Mouse (Mus musculus) forebrain, embryonic 12.5 days (tissue): ENCODE measurements around the gene Nos1ap. TPM values are rescaled to one million over a fixed set of nuclear protein-coding genes. Genes with fewer than 3 reads are reported as not detected.

ENCODE experiments used
- ATAC-seq: fragments of 200-750 bp; cut with Nextera tagmentation; 2 replicates; pipeline ENCODE4 v1.8.0; 2017; ENCODE audit warnings: moderate TSS enrichment; ENCODE audit not compliant: low FRiP score
- H3K27ac ChIP-seq: fragments of 300-500 bp; sonication (generic); 2 replicates; pipeline ENCODE4 v1.5.1; 2016; ENCODE audit warnings: mild to moderate bottlenecking
- H3K27me3 ChIP-seq: fragments of 300-500 bp; sonication (generic); 2 replicates; pipeline ENCODE4 v1.6.1; 2016; ENCODE audit warnings: mild to moderate bottlenecking
- H3K36me3 ChIP-seq: fragments of 300-500 bp; sonication (generic); replicated peaks from 2 replicates; pipeline ENCODE4 v1.6.1; 2016; ENCODE audit warnings: mild to moderate bottlenecking
- H3K4me1 ChIP-seq: fragments of 300-500 bp; sonication (generic); 2 replicates; pipeline ENCODE4 v1.6.1; 2016
- H3K4me2 ChIP-seq: fragments of 300-500 bp; sonication (generic); 2 replicates; pipeline ENCODE4 v1.6.1; 2016; ENCODE audit warnings: mild to moderate bottlenecking, moderate library complexity
- H3K4me3 ChIP-seq: fragments of 300-500 bp; sonication (generic); replicated peaks from 2 replicates; pipeline ENCODE4 v1.5.1; 2016; ENCODE audit warnings: mild to moderate bottlenecking
- H3K9ac ChIP-seq: fragments of 300-500 bp; sonication (generic); 2 replicates; pipeline ENCODE4 v1.6.1; 2016; ENCODE audit warnings: mild to moderate bottlenecking
- H3K9me3 ChIP-seq: fragments of 300-500 bp; sonication (generic); 2 replicates; pipeline ENCODE4 v1.6.1; 2016
- WGBS: fragments of 180-500 bp; shearing (Covaris S2); methylation state at CpG from one replicate; pipeline ENCODE4 v1.1.7; 2016; 5-methylcytosine and 5-hydroxymethylcytosine counted together
- polyA plus RNA-seq: library from polyadenylated mRNA; unstranded; fragments of >200 nt; fragmentation: Nextera tagmentation; extraction: Ambion mirVana; gene quantifications from 2 replicates; pipeline ENCODE4 v1.2.1, GENCODE M21; 2016

Nos1ap gene
- polyA plus RNA-seq, 1 experiment from 2014 or later, result 25.5 TPM

GRCm38 (mm10) chr1:170535221-170535620 is 54.4 kb downstream of the Nos1ap start:
- Histone ChIP-seq H3K27me3 (no peaks in the 10 kb centered on the region), H3K4me3 (no peak overlapping the region), H3K4me1 (no peaks in the 10 kb centered on the region), H3K9me3 (no peaks in the 10 kb centered on the region), H3K4me2 (no peak overlapping the region), H3K36me3 (no peaks in the 10 kb centered on the region), H3K9ac (no peak overlapping the region), H3K27ac (no peak overlapping the region)
- WGBS, result 87% methylated on average over 2 of the region's 2 CpGs
- no peak for ATAC-seq

DNA sequence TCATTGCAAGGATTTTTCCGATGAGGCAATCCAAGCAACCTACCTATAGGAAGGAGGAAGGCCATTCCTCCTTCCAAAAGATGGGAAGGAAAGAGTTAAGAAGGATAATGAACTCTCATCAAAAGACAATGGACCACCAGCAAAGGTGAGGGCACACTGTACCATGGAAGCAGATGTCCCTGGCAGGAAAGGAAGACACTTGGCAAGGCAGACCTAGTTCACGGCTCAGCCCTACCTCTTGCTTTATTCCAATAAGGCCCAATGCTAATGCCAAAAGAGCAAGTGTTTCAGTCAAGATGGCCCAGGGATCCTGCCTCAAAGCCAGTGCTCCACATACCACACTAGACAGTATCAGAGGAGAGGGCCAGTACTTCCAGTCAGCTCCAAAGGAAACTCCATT is 58.4 kb downstream of the Nos1ap start:
- Histone ChIP-seq H3K27me3 (no peaks in the 10 kb centered on the region), H3K9ac (no peak overlapping the region), H3K9me3 (no peaks in the 10 kb centered on the region), H3K36me3 (no peaks in the 10 kb centered on the region), H3K4me2 (no peak overlapping the region), H3K4me1 (peaks cover 2% of the 10 kb centered on the region; the same call in 1 of the 2 replicates), H3K27ac (no peak overlapping the region), H3K4me3 (no peak overlapping the region)
- no peak for ATAC-seq
- WGBS, result 86% methylated on average over 2 of the region's 2 CpGs

- Histone ChIP-seq H3K4me3 (no peak overlapping the region), H3K27me3 (no peaks in the 10 kb centered on the region), H3K4me1 (peaks cover 2% of the 10 kb centered on the region; the same call in 1 of the 2 replicates), H3K9ac (no peak overlapping the region), H3K4me2 (no peak overlapping the region), H3K36me3 (no peaks in the 10 kb centered on the region), H3K9me3 (no peaks in the 10 kb centered on the region), H3K27ac (no peak overlapping the region)
- no peak for ATAC-seq
- 83% methylated on average over 4 of the region's 4 CpGs for WGBS
Observed at GRCm38 (mm10) chr1:170530456-170530855, 59.2 kb downstream of the Nos1ap start.

DNA sequence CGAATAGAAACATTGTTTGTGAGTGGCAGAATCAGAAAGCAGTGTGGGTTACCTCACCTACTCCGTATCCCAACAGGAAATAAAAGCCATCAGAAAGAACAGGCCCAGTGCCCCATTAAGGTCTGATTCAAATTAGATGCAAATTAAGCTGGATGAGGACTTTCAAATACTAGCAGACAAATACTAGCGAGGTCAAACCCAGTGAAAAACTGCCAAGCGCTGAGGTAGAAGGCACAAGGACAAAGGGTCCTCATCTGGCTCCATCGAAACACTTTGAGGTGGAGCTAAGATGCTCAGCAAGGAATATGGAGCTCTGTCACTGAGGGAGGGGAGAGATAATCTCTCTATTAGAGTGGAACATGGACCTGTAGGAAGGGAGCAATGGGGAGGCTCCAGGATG is 66.8 kb downstream of the Nos1ap start:
- Histone ChIP-seq H3K36me3 (no peaks in the 10 kb centered on the region), H3K4me2 (no peak overlapping the region), H3K27me3 (no peaks in the 10 kb centered on the region), H3K4me3 (no peak overlapping the region), H3K4me1 (peaks cover 33% of the 10 kb centered on the region), H3K27ac (peak overlapping the region; percentile 60; the same call in 1 of the 2 replicates), H3K9ac (no peak overlapping the region), H3K9me3 (peaks cover 7% of the 10 kb centered on the region)
- no peak; the same call in 1 of the 2 replicates for ATAC-seq
- 31% methylated on average over 5 of the region's 5 CpGs for WGBS

DNA sequence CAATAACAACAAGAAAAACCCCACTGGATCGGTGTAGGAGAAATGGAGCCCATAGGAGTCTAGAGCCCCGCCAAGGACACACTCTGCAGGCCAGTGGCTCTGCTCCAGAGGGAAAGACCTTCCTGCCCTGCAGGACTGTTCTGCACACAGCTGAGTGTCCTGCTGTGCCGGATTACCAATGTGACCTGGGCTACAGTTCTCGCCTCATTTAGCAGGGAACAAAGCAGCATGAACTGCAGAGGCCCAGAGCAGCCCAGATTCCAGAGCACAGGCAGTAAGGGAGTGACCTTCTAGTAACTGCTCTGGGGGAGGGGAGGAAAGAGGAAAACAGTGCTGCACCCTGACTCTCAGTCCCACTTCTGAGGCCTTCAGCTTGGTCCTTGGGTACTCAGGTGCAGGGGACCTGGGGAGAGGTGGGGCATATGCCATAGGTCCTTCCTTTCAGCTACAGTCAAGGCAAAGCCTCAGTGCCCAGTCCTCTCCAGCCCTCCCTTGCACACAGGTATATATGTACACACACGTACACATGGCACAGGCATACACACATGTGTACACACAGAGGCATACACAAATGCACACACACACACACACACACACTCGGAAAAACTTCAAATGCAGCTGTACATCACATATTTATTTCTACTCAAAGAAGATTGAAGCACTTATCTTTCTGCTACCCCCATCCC is 68.0 kb downstream of the Nos1ap start:
- peaks cover 31% of the 10 kb centered on the region for H3K4me1 ChIP-seq
- WGBS, result 33% methylated on average over 6 of the region's 6 CpGs
- H3K4me3 ChIP-seq, result no peak overlapping the region
- no peaks in the 10 kb centered on the region for H3K36me3 ChIP-seq
- H3K27me3 ChIP-seq, result no peaks in the 10 kb centered on the region
- H3K4me2 ChIP-seq, result no peak overlapping the region
- H3K9ac ChIP-seq, result no peak overlapping the region
- peaks cover 8% of the 10 kb centered on the region for H3K9me3 ChIP-seq
- ATAC-seq, result peak; percentile 68
- peak overlapping the region; percentile 27; the same call in 1 of the 2 replicates for H3K27ac ChIP-seq

- Histone ChIP-seq H3K36me3 (no peaks in the 10 kb centered on the region), H3K27me3 (no peaks in the 10 kb centered on the region), H3K4me1 (peaks cover 31% of the 10 kb centered on the region), H3K4me3 (no peak overlapping the region), H3K9ac (no peak overlapping the region), H3K4me2 (no peak overlapping the region), H3K9me3 (peaks cover 8% of the 10 kb centered on the region), H3K27ac (no peak overlapping the region)
- 89% methylated on average over 4 of the region's 4 CpGs for WGBS
- ATAC-seq, result no peak
Observed at GRCm38 (mm10) chr1:170520206-170520605, 69.5 kb downstream of the Nos1ap start.

GRCm38 (mm10) chr1:170519631-170520030 is 70.0 kb downstream of the Nos1ap start:
- H3K4me2 ChIP-seq, result no peak overlapping the region
- no peak overlapping the region for H3K4me3 ChIP-seq

GRCm38 (mm10) chr1:170516182-170516581 is 73.5 kb downstream of the Nos1ap start:
- H3K4me3 ChIP-seq, result no peak overlapping the region
- H3K4me1 ChIP-seq, result peaks cover 25% of the 10 kb centered on the region
- no peak overlapping the region for H3K27ac ChIP-seq
- H3K9me3 ChIP-seq, result peaks cover 8% of the 10 kb centered on the region
- H3K36me3 ChIP-seq, result no peaks in the 10 kb centered on the region
- no peak overlapping the region for H3K4me2 ChIP-seq
- no peaks in the 10 kb centered on the region for H3K27me3 ChIP-seq
- no peak for ATAC-seq
- 93% methylated on average over 6 of the region's 6 CpGs for WGBS
- H3K9ac ChIP-seq, result no peak overlapping the region

More at GRCm38 (mm10) chr1:170519631-170520030, 70.0 kb downstream of the Nos1ap start:
- 93% methylated on average over 7 of the region's 7 CpGs for WGBS
- Histone ChIP-seq H3K27me3 (no peaks in the 10 kb centered on the region), H3K9ac (no peak overlapping the region), H3K4me1 (peaks cover 31% of the 10 kb centered on the region), H3K36me3 (no peaks in the 10 kb centered on the region), H3K9me3 (peaks cover 8% of the 10 kb centered on the region), H3K27ac (no peak overlapping the region)
- ATAC-seq, result no peak

DNA sequence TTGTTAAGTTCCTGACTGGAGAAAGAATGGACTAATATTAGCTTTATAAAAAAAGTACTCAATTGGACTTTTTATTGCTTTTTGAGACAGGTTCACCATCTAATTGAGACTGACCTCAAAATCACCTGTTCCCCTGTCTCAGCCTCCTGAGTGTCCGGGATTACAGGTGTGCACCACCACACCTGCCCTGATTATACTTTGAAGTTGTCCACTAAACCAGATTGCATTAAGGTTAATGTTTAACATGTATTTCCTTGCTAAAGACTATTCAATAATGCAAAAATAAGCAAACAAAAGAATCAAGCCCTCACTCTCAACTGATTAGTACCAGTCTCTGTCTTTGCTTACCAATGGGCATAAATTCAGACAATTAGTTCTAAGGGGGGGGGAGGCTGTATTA is 74.2 kb downstream of the Nos1ap start:
- H3K4me1 ChIP-seq, result peaks cover 20% of the 10 kb centered on the region
- H3K9ac ChIP-seq, result no peak overlapping the region
- peaks cover 8% of the 10 kb centered on the region for H3K9me3 ChIP-seq
- no peak overlapping the region for H3K27ac ChIP-seq
- no peaks in the 10 kb centered on the region for H3K36me3 ChIP-seq
- no peaks in the 10 kb centered on the region for H3K27me3 ChIP-seq
- ATAC-seq, result no peak
- 83% methylated on average over 1 of the region's 1 CpGs for WGBS
- no peak overlapping the region for H3K4me2 ChIP-seq
- no peak overlapping the region for H3K4me3 ChIP-seq

- Histone ChIP-seq H3K9me3 (peaks cover 8% of the 10 kb centered on the region), H3K4me2 (no peak overlapping the region), H3K36me3 (no peaks in the 10 kb centered on the region), H3K27ac (no peak overlapping the region), H3K4me1 (peaks cover 20% of the 10 kb centered on the region), H3K27me3 (no peaks in the 10 kb centered on the region), H3K4me3 (no peak overlapping the region), H3K9ac (no peak overlapping the region)
- WGBS, result 65% methylated on average over 12 of the region's 12 CpGs
- ATAC-seq, result no peak
Observed at GRCm38 (mm10) chr1:170514226-170514625, 75.4 kb downstream of the Nos1ap start.

DNA sequence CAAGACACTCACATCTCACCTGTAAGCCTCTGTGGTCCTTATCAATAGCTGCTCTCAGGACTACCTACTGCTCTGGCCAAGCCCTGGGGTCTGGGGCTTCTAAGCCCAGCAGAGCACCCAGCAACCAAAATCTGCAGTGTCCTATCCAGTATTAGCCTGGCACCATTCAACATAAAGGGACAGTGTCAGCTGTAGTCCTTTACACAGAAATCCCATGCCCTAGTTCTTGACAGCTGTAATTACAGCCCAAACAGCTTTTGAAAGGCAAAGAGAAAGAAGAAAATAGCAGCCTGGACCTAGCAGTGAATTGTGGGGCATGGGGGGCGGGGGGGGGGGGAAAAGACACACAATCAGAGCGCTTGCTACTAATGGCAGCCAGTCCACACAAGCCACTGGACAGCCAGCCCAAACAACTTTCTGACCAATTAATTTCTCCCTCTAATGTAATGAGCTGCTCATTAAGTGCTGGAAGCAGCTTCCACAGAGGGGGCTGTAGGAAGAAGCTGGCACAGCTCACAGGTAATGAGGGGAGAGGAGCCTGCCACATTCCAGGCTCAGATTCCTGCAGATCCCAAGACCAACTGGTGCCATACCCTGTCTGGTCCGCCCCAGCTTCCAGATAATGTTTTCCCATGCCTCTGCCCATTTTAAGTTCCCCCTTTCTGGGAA is 77.1 kb downstream of the Nos1ap start:
- ATAC-seq, result peak; percentile 94
- H3K4me3 ChIP-seq, result no peak overlapping the region
- no peaks in the 10 kb centered on the region for H3K27me3 ChIP-seq
- peaks cover 20% of the 10 kb centered on the region for H3K4me1 ChIP-seq
- H3K9ac ChIP-seq, result no peak overlapping the region
- H3K36me3 ChIP-seq, result no peaks in the 10 kb centered on the region
- no peaks in the 10 kb centered on the region for H3K9me3 ChIP-seq
- peak overlapping the region; percentile 15 for H3K4me2 ChIP-seq
- 20% methylated on average over 2 of the region's 3 CpGs for WGBS
- peak overlapping the region; percentile 75 for H3K27ac ChIP-seq

DNA sequence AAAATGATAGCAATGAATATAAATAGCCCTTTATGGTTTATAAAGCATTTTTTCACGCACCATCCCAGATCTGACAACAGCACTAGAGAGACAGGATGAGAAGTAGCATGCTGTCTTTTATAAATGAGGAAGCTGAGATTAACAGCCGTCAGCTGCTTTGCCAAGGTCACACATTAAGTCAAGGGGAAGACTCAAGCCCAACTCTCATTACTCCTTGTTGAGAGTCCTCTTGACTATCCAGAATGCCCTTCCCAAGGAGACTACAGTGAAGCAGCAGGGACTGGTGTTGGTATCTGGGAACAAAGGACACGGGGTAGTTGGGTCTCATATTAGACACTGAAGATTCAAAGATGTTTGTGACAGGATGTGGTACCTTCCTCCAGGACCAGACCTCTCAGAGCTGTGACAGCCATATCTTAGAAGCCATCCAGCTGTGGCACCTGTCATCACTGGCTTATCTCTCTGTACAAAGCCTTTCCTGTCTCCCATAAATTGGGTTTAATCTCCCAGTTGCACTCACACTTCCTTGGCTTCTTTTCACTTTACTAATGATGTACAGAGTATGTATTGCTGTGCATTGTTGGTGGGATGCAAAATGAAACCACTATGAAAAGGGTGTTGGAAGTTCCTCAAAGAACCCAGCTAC is 78.9 kb downstream of the Nos1ap start:
- no peaks in the 10 kb centered on the region for H3K36me3 ChIP-seq

More for the DNA sequence above, 78.9 kb downstream of the Nos1ap start:
- no peak overlapping the region for H3K9ac ChIP-seq
- H3K27ac ChIP-seq, result no peak overlapping the region
- H3K4me2 ChIP-seq, result no peak overlapping the region
- no peak overlapping the region for H3K4me3 ChIP-seq
- no peaks in the 10 kb centered on the region for H3K9me3 ChIP-seq
- ATAC-seq, result no peak
- H3K27me3 ChIP-seq, result no peaks in the 10 kb centered on the region
- H3K4me1 ChIP-seq, result peaks cover 20% of the 10 kb centered on the region
- 86% methylated on average over 3 of the region's 3 CpGs for WGBS
